Mouse (Mus musculus): ENCODE measurements at regions not wholly inside any gene's neighbourhood (a gene's known extent, or its start where the extent isn't known, plus 50 kb on each side); places are given as distances from the start of the nearest gene placed in this dataset.

DNA sequence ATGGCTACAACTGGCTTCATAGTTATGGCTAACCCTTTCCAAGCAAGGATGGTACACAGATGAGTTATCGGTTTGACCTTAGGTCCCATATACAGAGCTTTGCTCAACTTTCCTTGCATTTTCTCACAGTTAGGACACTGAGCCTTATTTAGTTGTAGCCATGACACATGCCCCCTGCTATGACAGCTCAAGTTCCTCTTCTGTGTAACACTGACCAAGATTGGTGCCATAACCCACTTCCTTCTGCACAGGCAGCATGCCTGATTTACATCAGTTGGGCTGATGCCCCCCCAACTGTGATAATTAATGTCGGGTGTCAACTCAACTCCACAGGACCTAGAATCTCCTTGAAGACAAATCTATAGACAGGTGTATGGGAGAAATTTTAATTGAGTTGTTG, 361.5 kb upstream of the Intu start:
- no peak for ATAC-seq (ENCODE audit: low FRiP score, low TSS enrichment)
- WGBS = 95% methylated on average over 2 of the region's 2 CpGs
- no peaks in the 10 kb centered on the region for H3K36me3 ChIP-seq (ENCODE audit: control insufficient read depth, insufficient read depth, low read length)

GRCm38 (mm10) chr3:40179726-40180317, 351.3 kb upstream of the Intu start:
- Histone ChIP-seq H3K27me3 (ENCODE audit: control insufficient read depth, insufficient read depth, low read length) (no peaks in the 10 kb centered on the region), H3K36me3 (ENCODE audit: control insufficient read depth, insufficient read depth, low read length) (no peaks in the 10 kb centered on the region), H3K4me1 (ENCODE audit: control insufficient read depth, insufficient read depth, low read length) (no peaks in the 10 kb centered on the region), H3K9me3 (ENCODE audit: control insufficient read depth, low read length) (no peaks in the 10 kb centered on the region), H3K9ac (ENCODE audit: low read depth, low read length) (no peak overlapping the region), H3K27ac (ENCODE audit: low read depth, low read length) (no peak overlapping the region), H3K4me3 (ENCODE audit: low read length) (no peak overlapping the region), H3K4me2 (replicated peaks; ENCODE audit: low read depth, low read length) (no peak overlapping the region)
- no peak for ATAC-seq (ENCODE audit: low FRiP score, low TSS enrichment)
- 77% methylated on average over 3 of the region's 3 CpGs for WGBS

More for the DNA sequence above, 361.5 kb upstream of the Intu start:
- no peaks in the 10 kb centered on the region for H3K27me3 ChIP-seq (ENCODE audit: control insufficient read depth, insufficient read depth, low read length)
- no peak overlapping the region for H3K4me3 ChIP-seq (ENCODE audit: low read length)
- no peaks in the 10 kb centered on the region for H3K9me3 ChIP-seq (ENCODE audit: control insufficient read depth, low read length)
- no peaks in the 10 kb centered on the region for H3K4me1 ChIP-seq (ENCODE audit: control insufficient read depth, insufficient read depth, low read length)
- H3K9ac ChIP-seq (ENCODE audit: low read depth, low read length) = no peak overlapping the region
- H3K4me2 ChIP-seq (replicated peaks; ENCODE audit: low read depth, low read length) = no peak overlapping the region
- H3K27ac ChIP-seq (ENCODE audit: low read depth, low read length) = no peak overlapping the region

DNA sequence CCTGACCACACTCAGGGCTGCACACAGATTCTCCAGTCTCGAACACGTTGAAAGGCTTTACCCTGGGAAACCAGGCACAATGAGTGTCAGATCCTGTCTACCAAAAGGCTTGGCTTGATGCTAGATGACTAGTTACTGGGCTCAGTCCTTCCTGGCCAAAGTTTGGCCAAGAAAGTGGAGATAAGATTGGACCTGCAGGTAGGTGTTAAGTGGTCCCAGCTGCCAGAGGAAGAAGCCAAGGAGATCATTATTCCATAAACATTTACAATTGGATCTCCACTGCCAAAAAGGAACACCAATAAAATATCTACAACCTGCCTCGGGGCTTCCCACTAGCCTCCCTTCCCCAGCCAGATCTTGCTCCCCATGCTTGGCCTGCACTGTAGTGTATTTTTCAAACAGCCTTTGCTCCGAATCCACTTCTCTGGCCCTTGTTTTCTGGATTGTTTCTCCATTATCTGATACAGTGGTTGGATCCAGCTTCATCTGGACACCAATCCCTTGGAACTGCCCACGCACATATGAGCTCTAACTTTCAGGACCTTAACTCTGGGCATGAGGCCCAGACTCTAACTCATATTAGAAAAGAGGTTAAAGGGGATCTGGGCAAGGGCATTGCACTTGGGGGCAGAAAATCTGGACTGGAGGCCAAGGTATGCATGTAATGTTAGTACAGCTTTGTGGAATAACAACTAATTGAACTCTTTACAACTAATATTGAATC, 345.3 kb upstream of the Intu start:
- Histone ChIP-seq H3K4me1 (ENCODE audit: control insufficient read depth, insufficient read depth, low read length) (peaks cover 4% of the 10 kb centered on the region; the same call in 1 of the 2 replicates), H3K36me3 (ENCODE audit: control insufficient read depth, insufficient read depth, low read length) (no peaks in the 10 kb centered on the region), H3K27me3 (ENCODE audit: control insufficient read depth, insufficient read depth, low read length) (no peaks in the 10 kb centered on the region), H3K9me3 (ENCODE audit: control insufficient read depth, low read length) (no peaks in the 10 kb centered on the region), H3K4me3 (ENCODE audit: low read length) (no peak overlapping the region), H3K9ac (ENCODE audit: low read depth, low read length) (no peak overlapping the region), H3K4me2 (replicated peaks; ENCODE audit: low read depth, low read length) (no peak overlapping the region), H3K27ac (ENCODE audit: low read depth, low read length) (no peak overlapping the region)
- 80% methylated on average over 5 of the region's 5 CpGs for WGBS
- no peak for ATAC-seq (ENCODE audit: low FRiP score, low TSS enrichment)

GRCm38 (mm10) chr3:40189529-40189928, 341.6 kb upstream of the Intu start:
- H3K27ac ChIP-seq (ENCODE audit: low read depth, low read length) = no peak overlapping the region
- peaks cover 4% of the 10 kb centered on the region; the same call in 1 of the 2 replicates for H3K4me1 ChIP-seq (ENCODE audit: control insufficient read depth, insufficient read depth, low read length)
- no peak for ATAC-seq (ENCODE audit: low FRiP score, low TSS enrichment)
- 53% methylated on average over 6 of the region's 6 CpGs for WGBS
- H3K36me3 ChIP-seq (ENCODE audit: control insufficient read depth, insufficient read depth, low read length) = no peaks in the 10 kb centered on the region
- no peaks in the 10 kb centered on the region for H3K9me3 ChIP-seq (ENCODE audit: control insufficient read depth, low read length)
- no peak overlapping the region for H3K4me2 ChIP-seq (replicated peaks; ENCODE audit: low read depth, low read length)
- H3K27me3 ChIP-seq (ENCODE audit: control insufficient read depth, insufficient read depth, low read length) = no peaks in the 10 kb centered on the region
- H3K9ac ChIP-seq (ENCODE audit: low read depth, low read length) = no peak overlapping the region
- H3K4me3 ChIP-seq (ENCODE audit: low read length) = no peak overlapping the region

DNA sequence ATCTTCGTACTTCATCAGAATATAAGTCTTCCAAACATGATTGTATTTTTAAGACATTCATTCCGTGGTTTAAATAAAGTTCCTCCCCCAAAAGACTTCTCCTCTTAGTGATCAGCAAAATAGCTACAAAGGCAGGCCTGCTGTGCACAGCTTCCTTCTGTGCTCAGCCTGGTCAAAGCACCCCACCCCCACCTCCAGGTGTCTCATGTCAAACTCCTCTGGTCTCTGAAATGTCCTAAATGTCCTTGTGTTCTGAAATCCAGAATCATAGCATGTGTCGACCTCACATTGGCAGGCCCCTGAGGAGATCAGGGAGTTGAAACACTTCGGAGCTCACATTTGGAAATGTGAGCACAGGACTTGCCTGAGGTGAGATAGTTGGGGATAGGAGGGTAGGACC, 341.1 kb upstream of the Intu start:
- H3K9ac ChIP-seq (ENCODE audit: low read depth, low read length) = no peak overlapping the region
- H3K27me3 ChIP-seq (ENCODE audit: control insufficient read depth, insufficient read depth, low read length) = no peaks in the 10 kb centered on the region
- ATAC-seq (ENCODE audit: low FRiP score, low TSS enrichment) = peak; percentile 57; the same call in 1 of the 2 replicates
- H3K4me2 ChIP-seq (replicated peaks; ENCODE audit: low read depth, low read length) = no peak overlapping the region
- WGBS = 38% methylated on average over 4 of the region's 4 CpGs
- H3K4me1 ChIP-seq (ENCODE audit: control insufficient read depth, insufficient read depth, low read length) = peaks cover 4% of the 10 kb centered on the region; the same call in 1 of the 2 replicates
- H3K27ac ChIP-seq (ENCODE audit: low read depth, low read length) = no peak overlapping the region
- H3K4me3 ChIP-seq (ENCODE audit: low read length) = no peak overlapping the region
- no peaks in the 10 kb centered on the region for H3K36me3 ChIP-seq (ENCODE audit: control insufficient read depth, insufficient read depth, low read length)
- H3K9me3 ChIP-seq (ENCODE audit: control insufficient read depth, low read length) = no peaks in the 10 kb centered on the region

GRCm38 (mm10) chr3:40200174-40200573, 330.9 kb upstream of the Intu start:
- no peak overlapping the region for H3K27ac ChIP-seq (ENCODE audit: low read depth, low read length)
- no peak overlapping the region for H3K9ac ChIP-seq (ENCODE audit: low read depth, low read length)
- no peaks in the 10 kb centered on the region for H3K4me1 ChIP-seq (ENCODE audit: control insufficient read depth, insufficient read depth, low read length)
- H3K27me3 ChIP-seq (ENCODE audit: control insufficient read depth, insufficient read depth, low read length) = no peaks in the 10 kb centered on the region
- H3K4me3 ChIP-seq (ENCODE audit: low read length) = no peak overlapping the region
- no peaks in the 10 kb centered on the region for H3K9me3 ChIP-seq (ENCODE audit: control insufficient read depth, low read length)
- H3K4me2 ChIP-seq (replicated peaks; ENCODE audit: low read depth, low read length) = no peak overlapping the region
- H3K36me3 ChIP-seq (ENCODE audit: control insufficient read depth, insufficient read depth, low read length) = no peaks in the 10 kb centered on the region
- WGBS = 75% methylated on average over 4 of the region's 4 CpGs
- ATAC-seq (ENCODE audit: low FRiP score, low TSS enrichment) = no peak

DNA sequence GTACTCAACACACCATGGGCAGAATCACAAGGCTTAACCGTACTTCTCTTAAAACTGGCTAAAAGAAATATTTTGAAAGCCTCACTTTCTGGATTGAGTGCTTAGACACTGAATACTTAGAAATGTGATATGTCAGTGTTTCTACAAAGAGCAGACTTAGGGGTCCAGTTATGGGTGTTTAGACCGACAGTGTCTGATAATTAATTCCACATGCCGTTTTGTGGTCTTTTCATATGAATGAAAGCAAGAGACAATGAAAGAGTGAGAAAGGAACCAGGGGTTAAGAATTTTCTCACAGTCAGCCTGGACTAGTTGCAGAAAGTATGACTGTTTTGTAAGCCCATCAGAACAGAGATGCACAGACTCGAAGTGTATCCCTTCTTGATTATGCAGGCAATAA, 324.8 kb upstream of the Intu start:
- no peak overlapping the region for H3K9ac ChIP-seq (ENCODE audit: low read depth, low read length)
- H3K27ac ChIP-seq (ENCODE audit: low read depth, low read length) = no peak overlapping the region
- H3K9me3 ChIP-seq (ENCODE audit: control insufficient read depth, low read length) = no peaks in the 10 kb centered on the region
- 70% methylated on average over 4 of the region's 4 CpGs for WGBS
- no peaks in the 10 kb centered on the region for H3K4me1 ChIP-seq (ENCODE audit: control insufficient read depth, insufficient read depth, low read length)
- ATAC-seq (ENCODE audit: low FRiP score, low TSS enrichment) = no peak
- no peak overlapping the region for H3K4me2 ChIP-seq (replicated peaks; ENCODE audit: low read depth, low read length)
- H3K27me3 ChIP-seq (ENCODE audit: control insufficient read depth, insufficient read depth, low read length) = no peaks in the 10 kb centered on the region
- no peaks in the 10 kb centered on the region for H3K36me3 ChIP-seq (ENCODE audit: control insufficient read depth, insufficient read depth, low read length)
- no peak overlapping the region for H3K4me3 ChIP-seq (ENCODE audit: low read length)

DNA sequence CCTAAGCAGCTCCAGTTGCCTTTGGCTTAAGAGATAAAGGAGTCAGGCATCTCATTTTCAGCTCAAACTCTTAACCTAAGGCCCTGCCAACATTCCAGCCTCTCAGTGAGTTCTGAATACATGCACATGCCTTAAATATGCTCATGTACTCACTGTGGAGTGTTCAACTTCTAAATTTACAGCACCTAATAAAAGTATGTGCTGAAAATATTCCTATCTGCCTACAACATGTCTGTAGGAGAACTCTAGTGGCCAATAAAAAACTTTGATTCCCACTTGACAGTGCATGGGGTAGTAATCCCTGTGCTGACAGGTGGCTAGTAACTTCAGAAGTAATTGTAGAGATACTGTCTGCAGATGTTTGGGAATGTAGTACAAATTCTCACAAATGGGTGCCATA, 319.3 kb upstream of the Intu start:
- no peak overlapping the region for H3K27ac ChIP-seq (ENCODE audit: low read depth, low read length)
- H3K36me3 ChIP-seq (ENCODE audit: control insufficient read depth, insufficient read depth, low read length) = no peaks in the 10 kb centered on the region
- ATAC-seq (ENCODE audit: low FRiP score, low TSS enrichment) = no peak
- no peaks in the 10 kb centered on the region for H3K4me1 ChIP-seq (ENCODE audit: control insufficient read depth, insufficient read depth, low read length)
- no peak overlapping the region for H3K4me2 ChIP-seq (replicated peaks; ENCODE audit: low read depth, low read length)
- H3K27me3 ChIP-seq (ENCODE audit: control insufficient read depth, insufficient read depth, low read length) = no peaks in the 10 kb centered on the region
- H3K9me3 ChIP-seq (ENCODE audit: control insufficient read depth, low read length) = no peaks in the 10 kb centered on the region
- H3K9ac ChIP-seq (ENCODE audit: low read depth, low read length) = no peak overlapping the region
- H3K4me3 ChIP-seq (ENCODE audit: low read length) = no peak overlapping the region

GRCm38 (mm10) chr3:40226772-40227171, 304.3 kb upstream of the Intu start:
- 84% methylated on average over 1 of the region's 1 CpGs for WGBS
- ATAC-seq (ENCODE audit: low FRiP score, low TSS enrichment) = no peak

More at GRCm38 (mm10) chr3:40226772-40227171, 304.3 kb upstream of the Intu start:
- H3K4me1 ChIP-seq (ENCODE audit: control insufficient read depth, insufficient read depth, low read length) = no peaks in the 10 kb centered on the region
- H3K27me3 ChIP-seq (ENCODE audit: control insufficient read depth, insufficient read depth, low read length) = no peaks in the 10 kb centered on the region
- H3K4me3 ChIP-seq (ENCODE audit: low read length) = no peak overlapping the region
- no peak overlapping the region for H3K4me2 ChIP-seq (replicated peaks; ENCODE audit: low read depth, low read length)
- H3K27ac ChIP-seq (ENCODE audit: low read depth, low read length) = no peak overlapping the region
- no peaks in the 10 kb centered on the region for H3K36me3 ChIP-seq (ENCODE audit: control insufficient read depth, insufficient read depth, low read length)
- no peaks in the 10 kb centered on the region for H3K9me3 ChIP-seq (ENCODE audit: control insufficient read depth, low read length)
- no peak overlapping the region for H3K9ac ChIP-seq (ENCODE audit: low read depth, low read length)
